Mouse (Mus musculus): Measurements from ENCODE around the gene Csf1. TPM values are rescaled to one million over a fixed set of nuclear protein-coding genes. Genes with fewer than 3 reads are reported as not detected.
"Not testable (repeated sequence)": the region's sequence is repeated elsewhere in the genome, so short reads cannot be mapped to it uniquely, and the experiment has no call there.

Csf1 gene
- total RNA-seq, 2 experiments from 2014 or later, result 18.0 to 19.8 TPM

- DNase-seq (ENCODE audit: low spot score in 2 of 2), result no peak
These were observed 9.3 kb downstream of the Csf1 start for GRCm38 (mm10) chr3:107750775-107751540.

DNA sequence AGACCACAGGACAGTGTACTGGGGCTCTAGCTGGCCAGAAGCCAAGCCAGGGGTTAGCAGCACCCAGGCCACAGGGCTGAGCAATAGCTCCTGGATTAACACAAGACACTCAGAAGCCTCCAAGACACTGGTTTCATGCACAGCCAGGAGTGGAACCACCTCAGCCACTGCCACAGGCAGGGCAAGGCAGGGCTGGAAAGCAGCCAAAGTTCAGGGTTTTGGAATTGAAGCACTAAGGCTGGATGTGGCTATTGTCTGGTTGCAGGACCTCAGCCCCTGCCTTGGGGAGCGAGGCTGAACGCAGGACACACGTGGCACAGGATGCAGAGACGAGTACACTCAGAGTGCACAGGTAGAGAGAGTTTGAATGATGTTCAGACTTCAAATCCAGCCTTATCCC is 10.8 kb downstream of the Csf1 start:
- no peak for DNase-seq (ENCODE audit: low spot score in 2 of 2)

DNA sequence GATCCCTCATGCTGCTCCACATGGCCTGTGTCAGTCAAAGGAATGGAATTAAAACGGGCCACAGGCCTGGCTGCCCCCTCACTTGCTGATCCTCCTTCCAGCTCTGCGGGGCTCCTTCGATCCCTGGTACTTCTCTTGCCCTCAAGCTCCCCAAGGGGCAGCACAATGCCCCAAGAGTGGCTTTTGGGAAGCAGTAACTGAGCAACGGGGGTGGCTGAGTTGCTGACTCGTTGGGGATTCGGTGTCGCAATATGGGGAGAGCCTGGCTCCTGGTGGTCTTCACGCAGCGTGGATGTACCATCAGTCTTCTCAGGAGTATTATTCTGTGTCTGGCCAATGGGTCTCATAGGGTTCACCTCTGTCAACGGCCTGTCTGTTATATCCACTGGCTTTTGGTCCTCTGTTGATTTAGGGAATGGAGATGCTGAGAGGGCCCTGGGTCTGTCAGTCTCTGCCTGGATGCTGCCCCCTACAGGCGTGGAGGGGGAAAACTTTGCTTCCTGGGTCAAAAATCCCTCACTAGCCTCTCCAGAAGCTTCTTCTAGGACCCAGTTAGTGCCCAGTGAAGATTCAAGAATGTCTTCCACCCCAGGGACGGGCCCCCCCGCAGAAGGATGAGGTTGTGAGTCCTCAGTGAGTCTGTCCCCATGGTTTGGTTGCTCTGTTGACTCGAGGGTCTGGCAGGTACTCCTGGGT is 11.9 kb downstream of the Csf1 start:
- no peak for DNase-seq (ENCODE audit: low spot score in 2 of 2)

DNA sequence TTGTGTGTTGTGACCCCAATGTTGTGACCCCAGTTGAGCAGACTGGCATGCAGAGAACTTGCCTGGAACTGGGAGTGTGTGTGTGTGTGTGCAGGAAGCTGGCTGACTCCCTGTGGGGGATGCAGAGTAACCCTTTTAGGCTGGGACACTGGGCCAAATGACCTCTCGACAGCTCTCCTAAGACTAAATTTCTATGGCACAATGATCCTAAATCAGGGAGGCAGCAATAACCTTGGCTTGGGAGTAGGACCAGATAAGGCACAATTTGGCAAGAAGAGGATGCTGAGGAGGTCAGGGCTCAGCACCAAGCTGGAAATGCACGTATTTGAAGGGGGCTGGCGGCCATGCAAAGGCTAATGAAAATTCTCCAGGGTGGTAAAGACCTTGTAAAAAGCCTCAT is 14.2 kb downstream of the Csf1 start:
- no peak for DNase-seq (ENCODE audit: low spot score in 2 of 2)

- no peak for DNase-seq (ENCODE audit: low spot score in 2 of 2)
These were observed 16.6 kb downstream of the Csf1 start for GRCm38 (mm10) chr3:107743650-107744049.

DNA sequence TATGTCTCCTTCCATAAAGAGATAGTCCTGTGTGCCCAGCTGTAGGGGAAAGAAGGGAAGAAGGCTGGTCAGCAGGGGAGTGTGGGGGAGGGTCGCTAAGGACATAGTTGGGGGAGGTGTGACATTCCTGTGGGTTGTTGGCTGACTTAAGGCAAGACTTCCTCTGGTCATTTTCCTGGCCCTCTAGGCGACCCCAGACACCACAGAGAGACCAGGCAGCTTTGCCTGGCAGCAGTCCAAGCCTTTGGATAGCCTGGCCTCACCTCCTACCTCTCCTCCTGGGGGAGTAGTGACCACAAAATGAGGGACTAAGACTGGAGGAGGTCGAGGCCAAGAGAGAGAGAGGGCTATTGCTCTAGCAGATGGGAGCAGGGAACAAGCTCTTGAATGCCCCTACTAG is 17.2 kb downstream of the Csf1 start:
- DNase-seq (ENCODE audit: low spot score in 2 of 2), result no peak

GRCm38 (mm10) chr3:107742071-107742710 is 18.1 kb downstream of the Csf1 start:
- DNase-seq (ENCODE audit: low spot score in 2 of 2), result no peak

DNA sequence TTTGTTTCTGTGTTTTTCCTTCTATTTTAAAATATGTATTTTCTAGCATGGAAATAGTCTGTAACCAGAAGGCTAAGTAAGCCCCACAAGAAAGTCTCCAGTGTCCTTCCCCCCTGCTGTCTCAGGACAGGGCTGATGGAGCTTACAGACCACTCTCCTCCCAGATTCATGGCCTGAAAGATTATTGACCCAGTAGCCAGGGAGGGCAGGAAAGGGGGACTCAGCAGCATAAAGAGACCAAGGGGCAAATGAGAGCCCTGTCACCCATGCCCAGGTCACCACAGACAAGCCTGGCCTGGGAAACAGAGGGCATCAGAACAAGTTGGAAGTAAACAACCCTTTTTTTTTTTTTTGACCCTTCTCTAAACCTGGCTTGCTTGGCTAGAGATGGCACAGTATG is 18.9 kb downstream of the Csf1 start:
- no peak for DNase-seq (ENCODE audit: low spot score in 2 of 2)

GRCm38 (mm10) chr3:107740578-107741207 is 19.6 kb downstream of the Csf1 start:
- peak in 1 of 2 experiments; percentile 53 for DNase-seq (ENCODE audit: low spot score in 2 of 2)

GRCm38 (mm10) chr3:107739966-107740365 is 20.3 kb downstream of the Csf1 start:
- DNase-seq (ENCODE audit: low spot score in 2 of 2), result no peak

GRCm38 (mm10) chr3:107739456-107739855 is 20.8 kb downstream of the Csf1 start:
- DNase-seq (ENCODE audit: low spot score in 2 of 2), result no peak

DNA sequence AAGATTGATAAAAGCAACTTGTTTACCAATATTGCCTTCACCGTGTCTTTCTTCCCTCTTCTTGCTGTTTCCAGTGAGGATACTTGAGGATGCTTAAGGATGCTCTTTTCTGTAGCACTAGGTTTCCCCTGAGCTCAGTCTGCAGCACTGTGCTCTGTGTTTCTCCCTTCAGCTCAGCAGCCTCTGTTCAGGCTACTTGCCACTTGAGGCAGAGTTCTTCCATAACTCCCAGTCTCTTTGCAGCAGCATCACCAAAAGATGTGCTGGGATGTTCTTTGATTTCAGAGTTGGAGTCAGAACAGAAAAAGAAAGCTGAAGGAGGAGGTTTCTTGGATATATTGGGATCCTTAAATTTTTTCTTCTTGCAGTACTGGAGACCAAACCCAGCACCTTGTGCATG is 21.6 kb downstream of the Csf1 start:
- DNase-seq (ENCODE audit: low spot score in 2 of 2), result no peak

DNA sequence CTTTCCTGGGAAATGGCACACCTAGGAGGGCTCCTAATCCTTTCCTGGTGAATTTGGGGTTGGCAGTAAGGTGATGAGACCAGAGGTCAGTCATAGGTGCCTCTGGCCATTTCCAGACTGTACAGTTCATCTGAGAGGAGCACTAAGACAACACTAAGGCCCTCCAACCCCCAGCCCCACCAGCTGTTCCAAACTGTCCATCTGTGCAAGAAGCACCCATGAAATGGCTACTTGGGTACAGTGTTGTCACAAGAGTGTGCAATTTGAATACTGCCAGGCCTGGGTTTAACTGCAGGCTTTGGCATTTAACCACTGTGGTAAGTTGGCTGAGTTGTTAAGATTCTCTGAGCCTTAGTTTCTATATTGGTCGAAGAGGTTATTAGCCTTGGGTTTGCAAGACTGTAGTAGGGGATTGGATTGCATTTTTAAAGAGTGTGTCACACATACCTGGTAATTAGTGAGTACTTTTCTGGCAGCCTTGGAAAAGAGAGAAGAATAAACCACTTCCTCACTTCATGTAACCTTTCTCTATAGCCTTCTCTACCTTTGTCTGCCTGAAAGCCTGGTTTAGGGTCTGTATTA is 22.6 kb downstream of the Csf1 start:
- DNase-seq (ENCODE audit: low spot score in 2 of 2), result no peak

DNA sequence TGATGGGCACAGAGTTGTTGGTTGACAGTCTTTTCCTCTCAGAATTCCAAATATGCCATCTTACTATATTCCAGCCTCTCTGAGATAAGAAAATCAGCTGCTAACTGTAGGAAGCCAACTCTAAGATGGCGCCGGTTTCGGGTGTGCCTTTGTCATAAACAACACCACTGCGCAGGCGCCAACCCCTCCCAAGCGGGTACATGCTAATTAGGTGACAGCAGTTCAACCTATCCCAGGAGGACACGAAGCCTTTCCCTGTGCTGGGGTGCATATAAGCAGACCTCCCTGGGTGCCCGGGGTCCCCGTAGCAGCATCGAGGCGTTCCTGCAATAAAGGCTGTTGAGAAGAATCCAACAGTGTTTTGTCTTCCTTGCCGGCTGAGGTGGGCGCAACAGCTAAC is 24.6 kb downstream of the Csf1 start:
- not testable (repeated sequence) for DNase-seq (ENCODE audit: low spot score in 2 of 2)

- no peak for DNase-seq (ENCODE audit: low spot score in 2 of 2)
These were observed 26.9 kb downstream of the Csf1 start for GRCm38 (mm10) chr3:107733329-107733728.

DNA sequence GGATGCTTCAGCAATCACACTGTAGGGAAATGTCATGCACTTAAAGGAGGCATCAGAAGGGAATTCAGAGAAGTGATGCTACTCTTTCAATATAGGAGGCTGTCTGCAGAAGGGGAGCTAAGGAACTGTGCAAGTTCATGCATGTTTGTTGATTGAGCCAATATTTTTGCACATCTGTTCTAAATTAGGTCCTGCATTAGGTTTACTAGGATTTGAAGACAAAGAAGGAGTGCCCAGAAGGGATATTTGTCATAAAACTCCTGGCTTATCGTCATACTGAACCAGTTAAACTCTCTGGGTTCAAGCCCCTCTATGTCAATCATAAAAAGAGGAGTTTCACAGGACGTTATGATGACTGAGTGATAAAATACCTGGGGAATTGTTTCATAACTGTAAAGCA is 30.0 kb downstream of the Csf1 start:
- no peak for DNase-seq (ENCODE audit: low spot score in 2 of 2)

DNA sequence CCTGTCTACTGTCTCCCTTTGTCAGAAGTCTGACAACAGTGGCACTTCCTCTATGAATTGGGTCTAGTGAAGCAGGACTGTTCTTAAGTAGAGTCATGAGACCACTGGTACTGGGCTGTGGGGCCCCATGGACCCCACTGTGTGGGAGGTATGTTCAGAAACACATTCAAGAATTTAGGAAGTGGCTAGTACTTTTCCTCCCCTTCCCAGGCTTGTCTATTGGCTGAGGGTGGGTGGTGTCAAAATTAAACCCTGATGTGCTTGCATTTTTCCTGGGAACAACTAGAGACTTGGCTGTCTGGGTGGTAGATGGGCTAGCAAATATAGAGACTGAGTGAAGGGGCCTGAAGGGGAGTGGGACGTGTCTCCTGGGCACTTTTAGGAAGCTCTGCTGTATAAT is 31.8 kb downstream of the Csf1 start:
- DNase-seq (ENCODE audit: low spot score in 2 of 2), result no peak

GRCm38 (mm10) chr3:107715971-107716370 is 44.3 kb downstream of the Csf1 start:
- DNase-seq (ENCODE audit: low spot score in 2 of 2), result no peak

GRCm38 (mm10) chr3:107714276-107714933 is 45.9 kb downstream of the Csf1 start:
- DNase-seq (ENCODE audit: low spot score in 2 of 2), result no peak

DNA sequence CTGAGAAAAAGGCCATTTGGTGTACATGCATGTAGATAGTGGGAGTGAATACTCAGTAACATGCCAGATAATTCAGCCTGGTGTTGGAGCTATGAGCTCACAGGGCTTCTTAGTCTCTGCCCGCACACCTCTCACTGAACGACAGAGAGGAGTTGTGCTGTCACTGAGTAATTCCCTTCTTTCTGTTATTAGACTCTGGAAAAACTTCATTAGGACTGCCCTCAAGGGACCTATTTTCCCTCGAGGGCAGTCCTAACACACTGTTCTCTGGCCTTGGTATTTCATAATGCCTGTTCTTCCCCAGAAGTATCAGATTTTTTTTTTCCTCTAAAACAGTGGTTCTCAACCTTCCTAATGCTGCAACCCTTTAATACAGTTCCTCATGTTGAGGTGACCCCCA is 48.2 kb downstream of the Csf1 start:
- DNase-seq (ENCODE audit: low spot score in 2 of 2), result no peak

DNA sequence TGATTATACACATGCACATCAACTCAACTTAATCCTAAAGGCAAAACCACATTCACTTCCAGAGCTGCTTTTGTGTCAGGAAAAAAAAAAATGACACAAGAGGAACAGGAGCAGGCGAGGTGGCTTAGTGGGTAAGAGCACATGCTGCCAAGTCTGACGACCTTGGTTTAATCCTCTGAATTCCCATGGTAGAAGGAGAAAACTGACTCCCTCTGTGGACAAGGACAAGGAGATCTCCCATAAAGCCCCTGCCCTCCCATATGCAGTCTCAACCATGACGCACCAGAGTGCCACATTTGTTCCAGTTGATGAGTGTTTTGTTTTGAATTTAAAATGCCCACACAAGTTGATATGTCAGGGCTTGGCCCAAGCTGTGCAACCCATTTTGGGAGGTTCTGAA is 51.1 kb downstream of the Csf1 start:
- DNase-seq (ENCODE audit: low spot score in 2 of 2), result no peak

Data from adrenal gland, postnatal 4 days (tissue).